Mouse (Mus musculus) liver, adult 2 months (tissue): ENCODE measurements around the gene Mup5. TPM values are rescaled to one million over a fixed set of nuclear protein-coding genes. Genes with fewer than 3 reads are reported as not detected.
"Not testable (repeated sequence)": the region's sequence is repeated elsewhere in the genome, so short reads cannot be mapped to it uniquely, and the experiment has no call there.

Experiments
- DNase-seq: peaks from one replicate; pipeline ENCODE4 v3.0.0-alpha.2; 2011; ENCODE audit warnings: low read depth, low spot score; ENCODE audit errors: extremely low read depth
- H3K27ac ChIP-seq: fragments of 200-500 bp; replicated peaks from 2 replicates; pipeline ENCODE4 v1.5.1; 2012; ENCODE audit warnings: low read depth, mild to moderate bottlenecking, control low read depth, inconsistent platforms, low read length; ENCODE audit not compliant: insufficient read depth
- H3K27me3 ChIP-seq: fragments of 200-500 bp; 2 replicates; pipeline ENCODE4 v1.6.1; 2012; ENCODE audit warnings: mild to moderate bottlenecking, moderate library complexity, low read length, inconsistent platforms; ENCODE audit not compliant: control insufficient read depth, insufficient read depth
- H3K36me3 ChIP-seq: fragments of 200-500 bp; 2 replicates; pipeline ENCODE4 v1.6.1; 2012; ENCODE audit warnings: low read length, inconsistent platforms; ENCODE audit not compliant: control insufficient read depth, insufficient read depth
- H3K4me1 ChIP-seq: fragments of 200-500 bp; 2 replicates; pipeline ENCODE4 v1.6.1; 2011; ENCODE audit warnings: low read length; ENCODE audit not compliant: control insufficient read depth, insufficient read depth
- H3K4me3 ChIP-seq: fragments of 200-500 bp; 2 replicates; pipeline ENCODE4 v1.5.1; 2011; ENCODE audit warnings: low read depth, mild to moderate bottlenecking, control low read depth, low read length, moderate library complexity; ENCODE audit not compliant: insufficient read depth
- H3K79me2 ChIP-seq: fragments of 200-500 bp; 2 replicates; pipeline ENCODE4 v1.6.1; 2012; ENCODE audit warnings: inconsistent platforms, mild to moderate bottlenecking, low read length, moderate library complexity; ENCODE audit not compliant: control insufficient read depth, insufficient read depth
- H3K9ac ChIP-seq: fragments of 200-500 bp; 2 replicates; pipeline ENCODE4 v1.6.1; 2012; ENCODE audit warnings: low read depth, mild to moderate bottlenecking, control low read depth, inconsistent platforms, low read length
- WGBS: fragments of 180-500 bp; shearing (Covaris S2); methylation state at CpG from one replicate; pipeline ENCODE4 v1.1.7; 2018; 5-methylcytosine and 5-hydroxymethylcytosine counted together
- polyA plus RNA-seq: library from polyadenylated mRNA; depleted of rRNA; stranded (reverse); fragments of >200 nt; gene quantifications from 2 replicates; pipeline ENCODE4 v1.2.3, GENCODE M21; 2012; rRNA removed
- total RNA-seq: library from RNA; depleted of rRNA; stranded (reverse); fragments of >200 nt; gene quantifications from 2 replicates; pipeline ENCODE4 v1.2.3, GENCODE M21; 2014; rRNA removed

Gene Mup5
- total and polyA plus RNA-seq, 2 experiments = not detected

- not testable (repeated sequence) for H3K36me3 ChIP-seq, H3K4me1 ChIP-seq, H3K79me2 ChIP-seq, H3K27me3 ChIP-seq, H3K4me3 ChIP-seq, DNase-seq, H3K9ac ChIP-seq, H3K27ac ChIP-seq
- 50% methylated on average over 1 of the region's 5 CpGs for WGBS
These were observed 52.9 kb downstream of the Mup5 start, which contains the start of gene Mup19 for GRCm38 (mm10) chr4:61782169-61782568. TSS of gene Mup19 (minus strand) at chr4:61782269.

Other genes with a start within 250 kb of the Mup5 start
- 0.34 and 154 TPM in 2 replicates for gene Mup17, start 239.4 kb downstream of the Mup5 start, total RNA-seq
- 15.8 and 25.5 TPM in 2 replicates for gene Mup17, start 239.4 kb downstream of the Mup5 start, polyA plus RNA-seq
- 1.7 TPM in 1 of 2 replicates, not detected in the other for gene Mup18, start 161.1 kb downstream of the Mup5 start, total RNA-seq
- 0.91 and 1.7 TPM in 2 replicates for gene Mup18, start 161.1 kb downstream of the Mup5 start, polyA plus RNA-seq
- 17.1 and 973 TPM in 2 replicates for gene Mup19, start 53.0 kb downstream of the Mup5 start, total RNA-seq
- 123 and 143 TPM in 2 replicates for gene Mup19, start 53.0 kb downstream of the Mup5 start, polyA plus RNA-seq
- gene Mup20, start 218.9 kb upstream of the Mup5 start, total RNA-seq = 305 and 383 TPM in 2 replicates
- 14.3 and 24.3 TPM in 2 replicates for gene Mup20, start 218.9 kb upstream of the Mup5 start, polyA plus RNA-seq